Mouse (Mus musculus) heart, postnatal 0 days (tissue): ENCODE data around the gene Gjc3.

ENCODE experiments used
- CTCF ChIP-seq: IDR thresholded peaks from 2 replicates; pipeline ENCODE4 v1.5.1; 2016; ENCODE audit warnings: antibody characterized with exemption, control low read depth, low read depth
- EP300 ChIP-seq: IDR thresholded peaks from 2 replicates; pipeline ENCODE4 v1.6.1; 2016; ENCODE audit warnings: antibody characterized with exemption, low read depth

GRCm38 (mm10) chr5:137915550-137915949, 47.3 kb downstream of the Gjc3 start:
- TF ChIP-seq EP300 (no peak), CTCF (no peak)
